Mouse (Mus musculus) frontal cortex, postnatal 14 days (tissue): Measurements from ENCODE around the gene Fabp6.

Experiments used
- DNase-seq, 2 experiments: peaks; one replicate each; pipeline ENCODE4 v3.0.0; 2022; ENCODE audit warnings: low spot score in 2 of 2

The Fabp6 gene

DNA sequence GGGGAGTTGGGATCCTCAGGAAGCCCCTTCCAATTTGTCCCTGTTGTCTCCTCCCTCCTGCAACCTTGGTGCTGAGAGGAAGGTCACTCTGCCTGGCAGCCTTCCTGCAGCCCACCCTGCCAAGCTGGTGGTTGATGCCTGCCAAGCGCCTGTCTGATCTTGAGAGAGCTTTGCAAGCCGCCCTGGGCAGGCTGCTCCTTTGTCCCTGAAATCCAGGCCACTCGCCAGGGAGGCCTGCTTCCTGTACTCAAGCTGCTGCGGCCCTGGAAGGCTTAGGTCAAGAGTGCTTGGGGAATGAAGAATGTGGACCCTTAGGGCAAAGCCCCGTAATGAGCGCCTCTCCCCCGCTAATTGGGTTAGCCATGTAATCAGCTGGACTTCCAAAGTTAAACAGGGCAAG is 53.2 kb downstream of the Fabp6 start:
- peak; percentile 39 to 64 for DNase-seq

DNA sequence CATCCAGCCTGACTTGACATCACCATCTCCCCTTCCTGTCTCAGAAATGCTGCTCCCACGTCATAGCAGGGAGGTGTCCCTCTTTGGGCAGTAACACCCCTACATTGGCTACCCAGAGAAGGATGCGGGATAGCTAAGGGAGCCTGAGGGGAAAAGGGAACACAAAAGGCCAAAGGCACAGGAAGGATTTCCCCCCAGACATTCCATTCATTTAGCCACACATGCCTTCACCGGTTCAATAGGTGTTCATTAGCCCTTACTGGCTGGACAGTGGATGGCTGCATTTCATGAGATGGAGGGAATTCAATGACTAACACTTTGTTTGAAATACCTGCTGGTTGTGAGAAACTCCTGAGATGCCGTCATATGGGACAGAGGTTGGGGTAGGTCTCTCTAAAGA is 54.7 kb downstream of the Fabp6 start:
- no peak for DNase-seq
